Mouse (Mus musculus): ENCODE results near the gene Arhgef3.

Gene Arhgef3

GRCm38 (mm10) chr14:27315737-27316136 is 201.0 kb downstream of the Arhgef3 start:
- DNase-seq (ENCODE audit: low spot score), result no peak

GRCm38 (mm10) chr14:27317146-27317545 is 202.4 kb downstream of the Arhgef3 start:
- DNase-seq (ENCODE audit: low spot score), result no peak

- no peak for DNase-seq (ENCODE audit: low spot score)
Measured at GRCm38 (mm10) chr14:27319386-27319785, 204.7 kb downstream of the Arhgef3 start.

DNA sequence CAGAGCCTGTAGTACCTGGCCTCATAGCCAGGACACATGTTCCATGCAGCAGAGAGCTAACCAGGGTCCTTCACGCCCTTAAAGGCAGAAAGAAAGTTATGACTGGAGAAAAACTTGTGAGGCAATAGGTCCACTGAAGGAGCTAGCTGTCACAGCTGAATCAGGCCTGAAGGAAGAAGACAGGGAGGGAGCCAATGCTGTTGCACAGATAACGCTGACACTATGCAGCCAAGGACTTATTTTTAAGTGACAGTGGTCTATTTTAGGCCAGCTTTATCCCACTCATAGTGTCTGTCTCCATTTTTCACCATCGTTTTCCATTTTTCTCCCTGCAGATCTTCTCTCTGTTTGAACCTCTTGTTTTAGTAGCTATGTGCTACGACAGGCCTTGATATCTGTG is 207.3 kb downstream of the Arhgef3 start:
- DNase-seq (ENCODE audit: low spot score), result no peak

GRCm38 (mm10) chr14:27324689-27325088 is 210.0 kb downstream of the Arhgef3 start:
- DNase-seq (ENCODE audit: low spot score), result no peak

- DNase-seq (ENCODE audit: low spot score), result no peak
Measured at GRCm38 (mm10) chr14:27325537-27325936, 210.8 kb downstream of the Arhgef3 start.

DNA sequence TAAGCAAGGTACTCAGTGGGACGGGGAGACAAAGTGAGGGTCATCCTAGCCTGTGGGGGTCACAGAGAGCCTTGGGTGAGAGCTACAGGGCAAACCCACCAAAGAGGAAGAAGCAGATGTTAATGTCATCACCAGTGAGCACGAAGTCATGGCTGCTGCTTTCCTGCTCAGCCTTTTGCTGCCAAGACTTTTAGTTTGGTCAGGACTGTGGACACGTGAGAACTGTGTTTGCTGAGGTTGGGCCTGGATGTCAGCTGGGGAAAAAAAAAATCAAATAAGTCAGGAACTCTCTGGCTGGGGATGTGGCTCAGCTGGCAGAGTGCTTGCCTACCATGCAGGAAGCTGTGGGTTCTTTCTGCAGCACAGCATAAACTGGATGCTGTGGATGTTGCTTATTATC is 213.2 kb downstream of the Arhgef3 start:
- DNase-seq (ENCODE audit: low spot score), result no peak

- no peak for DNase-seq (ENCODE audit: low spot score)
Measured at GRCm38 (mm10) chr14:27328952-27329351, 214.3 kb downstream of the Arhgef3 start.

- no peak for DNase-seq (ENCODE audit: low spot score)
Measured at GRCm38 (mm10) chr14:27331490-27332035, 216.9 kb downstream of the Arhgef3 start.

- no peak for DNase-seq (ENCODE audit: low spot score)
Measured at GRCm38 (mm10) chr14:27332359-27332987, 217.8 kb downstream of the Arhgef3 start.

- DNase-seq (ENCODE audit: low spot score), result peak; percentile 75
Measured at GRCm38 (mm10) chr14:27335331-27336207, 220.9 kb downstream of the Arhgef3 start.

DNA sequence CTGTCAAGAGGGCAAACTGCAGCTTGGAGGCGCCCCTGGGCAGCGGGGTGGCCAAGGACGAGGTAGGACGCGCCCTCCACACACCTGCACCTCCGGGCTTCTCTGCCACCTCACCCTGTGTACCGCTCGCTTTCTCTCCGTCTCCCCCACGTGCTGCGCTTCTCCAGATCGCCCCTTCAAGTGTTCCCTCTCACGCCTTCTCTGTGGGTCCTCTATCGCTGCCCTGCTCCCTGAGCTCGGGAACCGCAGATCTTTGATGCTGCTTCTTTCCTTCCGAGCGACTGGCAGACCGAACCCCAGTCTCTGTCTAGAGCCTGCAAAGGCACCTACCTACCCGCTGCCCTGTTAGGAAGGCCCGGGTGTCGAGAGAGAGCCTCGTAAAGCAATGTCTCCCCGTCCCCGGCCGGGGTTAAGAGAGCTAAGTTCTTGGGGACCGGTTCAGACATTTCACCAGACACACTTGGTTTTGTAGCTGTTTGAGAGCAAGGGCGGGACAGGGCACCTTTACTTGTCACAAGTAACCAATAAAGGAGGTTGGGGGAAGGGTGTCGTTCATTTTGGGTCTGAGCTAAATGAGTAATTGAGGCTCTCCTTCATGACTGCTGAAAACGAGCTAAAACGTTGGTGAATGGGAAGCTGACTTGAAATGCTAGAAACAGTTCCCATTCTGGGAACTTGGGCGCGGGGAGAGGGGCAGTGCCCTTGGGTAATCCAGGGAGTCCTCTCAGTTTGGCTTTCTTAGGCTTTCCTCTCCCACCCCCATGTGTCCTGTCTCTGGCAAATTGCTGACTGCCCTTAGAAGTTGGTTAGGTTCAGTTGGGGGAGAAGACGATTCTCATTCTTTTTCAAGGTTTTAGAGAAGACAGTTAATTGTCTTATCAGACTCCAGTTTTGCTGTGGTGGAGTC is 221.8 kb downstream of the Arhgef3 start:
- DNase-seq (ENCODE audit: low spot score), result no peak

- no peak for DNase-seq (ENCODE audit: low spot score)
Measured at GRCm38 (mm10) chr14:27337156-27337555, 222.5 kb downstream of the Arhgef3 start.

DNA sequence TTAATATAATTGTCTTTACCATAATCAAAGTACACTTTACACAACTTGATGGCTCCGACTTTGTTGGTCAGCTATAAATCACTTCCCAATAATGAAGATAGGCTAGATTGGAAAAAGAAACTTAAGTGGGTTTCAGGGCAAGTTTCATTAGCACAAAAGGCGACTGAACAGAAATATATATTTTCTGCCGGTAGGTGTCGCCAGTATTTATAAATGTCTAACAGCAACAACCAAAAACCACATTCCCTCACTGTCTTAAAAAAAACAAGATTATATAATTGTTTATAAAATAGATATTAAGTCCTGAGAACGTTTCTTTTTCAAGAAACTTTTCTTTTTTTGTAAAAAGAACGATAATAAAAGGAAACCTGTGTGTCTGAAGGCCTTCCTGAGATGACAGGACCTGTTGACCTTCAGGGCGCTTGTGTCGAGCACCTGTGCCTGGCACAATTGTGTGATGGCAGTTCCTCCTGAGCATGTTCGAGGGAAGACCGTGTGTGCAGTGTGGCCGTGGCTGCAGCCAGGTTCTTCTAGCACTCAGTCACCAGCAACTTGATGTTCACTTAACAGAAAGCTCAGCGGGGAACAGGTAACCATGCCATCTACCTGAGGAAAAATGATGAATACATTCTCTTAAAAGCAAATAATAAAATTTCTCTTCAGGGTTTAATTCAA is 223.5 kb downstream of the Arhgef3 start:
- peak; percentile 83 for DNase-seq (ENCODE audit: low spot score)

DNA sequence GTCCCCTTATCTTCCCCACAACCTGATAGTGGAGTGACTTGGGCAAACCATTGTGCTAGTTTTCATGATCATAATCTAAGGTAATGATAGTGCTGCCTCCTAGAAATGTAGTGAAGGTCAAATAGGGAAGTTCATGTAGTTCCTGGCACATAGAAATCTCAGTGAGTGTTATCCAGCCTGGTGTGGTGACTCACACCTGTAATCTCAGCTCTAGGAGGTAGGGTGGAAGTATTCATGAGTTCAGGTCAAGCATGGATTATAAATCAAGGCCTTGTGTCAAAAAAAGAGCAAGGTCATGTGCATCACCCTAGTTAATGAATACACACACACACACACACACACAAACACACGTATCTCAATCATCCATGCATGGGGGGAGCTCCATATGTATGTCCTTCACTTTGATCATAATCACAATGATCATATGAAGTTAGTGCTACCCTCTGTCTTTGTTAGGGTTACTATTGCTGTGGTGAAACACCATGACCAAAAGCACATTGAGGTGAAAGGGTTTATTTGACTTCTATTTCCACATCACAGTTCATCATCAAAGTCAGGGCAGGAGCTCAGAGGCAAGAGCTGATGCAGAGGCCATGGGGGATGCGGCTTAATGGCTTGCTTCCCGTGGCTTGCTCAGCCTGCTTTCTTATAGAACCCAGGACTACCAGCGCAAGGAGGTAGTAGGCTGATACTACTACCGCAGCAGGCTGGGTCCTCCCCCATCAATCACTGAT is 226.2 kb downstream of the Arhgef3 start:
- no peak for DNase-seq (ENCODE audit: low spot score)

- DNase-seq (ENCODE audit: low spot score), result no peak
Measured at GRCm38 (mm10) chr14:27341486-27341885, 226.8 kb downstream of the Arhgef3 start.

GRCm38 (mm10) chr14:27342451-27342850 is 227.8 kb downstream of the Arhgef3 start:
- no peak for DNase-seq (ENCODE audit: low spot score)

- DNase-seq (ENCODE audit: low spot score), result no peak
Measured at GRCm38 (mm10) chr14:27344250-27344990, 229.7 kb downstream of the Arhgef3 start.

- DNase-seq (ENCODE audit: low spot score), result no peak
Measured at GRCm38 (mm10) chr14:27345051-27345885, 230.6 kb downstream of the Arhgef3 start.
